Mouse (Mus musculus) heart, embryonic 15.5 days (tissue): ENCODE data around the gene Pih1d1. TPM values are rescaled to one million over a fixed set of nuclear protein-coding genes. Genes with fewer than 3 reads are reported as not detected.

Source experiments
- ATAC-seq: fragments of 200-750 bp; cut with Nextera tagmentation; replicated peaks from 2 replicates; pipeline ENCODE4 v1.8.0; 2017; ENCODE audit warnings: low read depth, moderate TSS enrichment; ENCODE audit not compliant: insufficient number of reproducible peaks, insufficient read depth, low FRiP score
- H3K27ac ChIP-seq: fragments of 300-500 bp; sonication (generic); 2 replicates; pipeline ENCODE4 v1.5.1; 2015; ENCODE audit warnings: mild to moderate bottlenecking, inconsistent platforms
- H3K27me3 ChIP-seq: fragments of 300-500 bp; sonication (generic); 2 replicates; pipeline ENCODE4 v1.6.1; 2015; ENCODE audit warnings: inconsistent platforms
- H3K36me3 ChIP-seq: fragments of 300-500 bp; sonication (generic); 2 replicates; pipeline ENCODE4 v1.6.1; 2015; ENCODE audit warnings: mild to moderate bottlenecking, inconsistent platforms
- H3K4me1 ChIP-seq: fragments of 300-500 bp; sonication (generic); replicated peaks from 2 replicates; pipeline ENCODE4 v1.6.1; 2015; ENCODE audit warnings: inconsistent platforms
- H3K4me2 ChIP-seq: fragments of 300-500 bp; sonication (generic); 2 replicates; pipeline ENCODE4 v1.6.1; 2015; ENCODE audit warnings: inconsistent platforms, mild to moderate bottlenecking, moderate library complexity
- H3K4me3 ChIP-seq: fragments of 300-500 bp; sonication (generic); 2 replicates; pipeline ENCODE4 v1.5.1; 2015; ENCODE audit warnings: mild to moderate bottlenecking, inconsistent platforms
- H3K9ac ChIP-seq: fragments of 300-500 bp; sonication (generic); 2 replicates; pipeline ENCODE4 v1.6.1; 2015; ENCODE audit warnings: mild to moderate bottlenecking, inconsistent platforms
- H3K9me3 ChIP-seq: fragments of 300-500 bp; sonication (generic); replicated peaks from 2 replicates; pipeline ENCODE4 v1.6.1; 2016; ENCODE audit warnings: inconsistent platforms
- WGBS: fragments of 180-500 bp; shearing (Covaris S2); methylation state at CpG from one replicate; pipeline ENCODE4 v1.1.7; 2015; ENCODE audit warnings: mixed read lengths; 5-methylcytosine and 5-hydroxymethylcytosine counted together
- polyA plus RNA-seq: library from polyadenylated mRNA; unstranded; fragments of >200 nt; fragmentation: Nextera tagmentation; extraction: Ambion mirVana; gene quantifications from 2 replicates; pipeline ENCODE4 v1.2.1, GENCODE M21; 2015

The Pih1d1 gene
- polyA plus RNA-seq, 1 experiment from 2014 or later: 76.5 TPM

DNA sequence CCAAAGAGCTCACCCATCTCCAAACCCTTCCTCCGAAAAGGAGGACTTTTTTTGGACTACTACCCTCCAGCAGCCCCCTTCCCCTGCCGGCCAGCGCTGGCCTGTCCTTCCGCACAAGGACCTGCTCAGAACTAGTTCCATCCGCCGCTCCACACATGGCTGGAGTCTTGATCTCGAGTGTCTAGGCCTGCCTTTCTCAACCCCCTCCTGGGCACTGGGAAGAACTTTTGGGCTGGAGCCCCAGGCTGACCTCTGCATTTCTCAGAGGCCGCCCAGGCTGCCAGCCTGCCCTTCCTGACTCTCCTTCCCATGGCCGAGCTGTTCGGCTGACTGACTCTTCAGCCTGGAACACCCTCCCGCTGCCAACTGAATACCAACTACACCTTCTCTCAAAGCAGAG lies 28.5 kb downstream of the Pih1d1 start:
- 17% methylated on average over 11 of the region's 11 CpGs for whole genome bisulfite sequencing
- Histone ChIP-seq H3K9ac (peak overlapping the region; percentile 43; the same call in 1 of the 2 replicates), H3K27ac (no peak overlapping the region), H3K4me3 (peak overlapping the region; percentile 40), H3K36me3 (no peaks in the 10 kb centered on the region), H3K4me1 (peaks cover 21% of the 10 kb centered on the region), H3K27me3 (peaks cover 98% of the 10 kb centered on the region), H3K9me3 (no peaks in the 10 kb centered on the region), H3K4me2 (peak overlapping the region; percentile 69)
- ATAC-seq: no peak

GRCm38 (mm10) chr7:45183672-45184071 lies 29.6 kb downstream of the Pih1d1 start:
- ATAC-seq: no peak
- Histone ChIP-seq H3K9me3 (no peaks in the 10 kb centered on the region), H3K27ac (no peak overlapping the region), H3K4me2 (no peak overlapping the region), H3K9ac (no peak overlapping the region), H3K4me3 (no peak overlapping the region), H3K36me3 (no peaks in the 10 kb centered on the region), H3K4me1 (peaks cover 21% of the 10 kb centered on the region), H3K27me3 (peaks cover 98% of the 10 kb centered on the region)
- 67% methylated on average over 7 of the region's 7 CpGs for WGBS

- no peak overlapping the region for H3K9ac ChIP-seq
These were observed 31.8 kb downstream of the Pih1d1 start for GRCm38 (mm10) chr7:45185921-45186320.

DNA sequence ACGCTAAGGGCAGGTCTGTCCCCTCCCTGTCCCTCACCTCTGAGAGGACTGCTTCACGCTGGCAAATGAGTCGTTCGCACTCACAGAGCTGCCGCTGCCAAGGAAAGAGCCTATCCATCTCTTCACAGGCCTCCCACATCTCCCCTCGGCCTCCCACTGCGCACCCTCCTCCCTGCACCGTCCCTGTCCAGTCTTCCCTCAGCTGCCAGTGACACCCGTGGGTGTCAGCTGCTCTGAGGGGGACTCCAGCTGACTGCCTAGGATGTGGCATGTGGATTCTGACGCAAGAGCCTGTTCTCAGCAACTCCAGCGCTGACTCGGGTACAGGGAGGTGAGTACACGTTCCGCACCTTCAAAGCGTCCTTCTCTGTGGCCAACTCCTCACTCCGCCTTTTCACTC lies 35.5 kb downstream of the Pih1d1 start:
- H3K4me3 ChIP-seq: no peak overlapping the region
- H3K4me1 ChIP-seq: peaks cover 9% of the 10 kb centered on the region
- 55% methylated on average over 16 of the region's 16 CpGs for WGBS
- no peak overlapping the region for H3K4me2 ChIP-seq
- no peaks in the 10 kb centered on the region for H3K36me3 ChIP-seq
- H3K27me3 ChIP-seq: peaks cover 83% of the 10 kb centered on the region
- ATAC-seq: no peak
- no peak overlapping the region for H3K27ac ChIP-seq
- no peaks in the 10 kb centered on the region for H3K9me3 ChIP-seq
- H3K9ac ChIP-seq: no peak overlapping the region

More at GRCm38 (mm10) chr7:45185921-45186320, 31.8 kb downstream of the Pih1d1 start:
- no peak overlapping the region for H3K27ac ChIP-seq
- H3K4me3 ChIP-seq: no peak overlapping the region
- 56% methylated on average over 7 of the region's 7 CpGs for WGBS
- no peaks in the 10 kb centered on the region for H3K36me3 ChIP-seq
- no peaks in the 10 kb centered on the region for H3K9me3 ChIP-seq
- H3K4me1 ChIP-seq: peaks cover 19% of the 10 kb centered on the region
- no peak overlapping the region for H3K4me2 ChIP-seq
- H3K27me3 ChIP-seq: peaks cover 97% of the 10 kb centered on the region
- ATAC-seq: no peak

DNA sequence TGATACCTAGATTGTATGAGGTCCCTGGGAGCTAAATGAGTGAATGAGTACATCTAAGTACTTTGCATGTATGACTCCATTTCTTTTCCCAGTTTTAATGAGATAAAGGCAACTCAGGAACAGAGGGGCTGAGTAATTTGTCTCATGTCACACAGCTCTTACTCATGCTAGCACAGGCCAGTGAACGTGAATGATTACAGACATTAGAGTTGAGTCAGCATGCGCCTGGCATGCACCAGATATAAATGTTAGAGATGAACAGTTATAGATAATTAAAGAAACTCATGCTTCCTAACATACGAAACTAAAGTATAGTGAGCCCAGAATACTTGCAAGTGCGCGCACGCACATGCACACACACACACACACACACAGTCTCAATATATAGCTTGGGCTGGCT lies 36.1 kb downstream of the Pih1d1 start:
- no peak overlapping the region for H3K27ac ChIP-seq
- H3K4me2 ChIP-seq: no peak overlapping the region
- no peaks in the 10 kb centered on the region for H3K9me3 ChIP-seq
- no peaks in the 10 kb centered on the region for H3K36me3 ChIP-seq
- H3K27me3 ChIP-seq: peaks cover 77% of the 10 kb centered on the region
- no peak overlapping the region for H3K4me3 ChIP-seq
- H3K9ac ChIP-seq: no peak overlapping the region
- 88% methylated on average over 6 of the region's 6 CpGs for WGBS
- H3K4me1 ChIP-seq: peaks cover 12% of the 10 kb centered on the region
- ATAC-seq: no peak

- peaks cover 72% of the 10 kb centered on the region for H3K27me3 ChIP-seq
These were observed 37.1 kb downstream of the Pih1d1 start for GRCm38 (mm10) chr7:45191161-45191560.

DNA sequence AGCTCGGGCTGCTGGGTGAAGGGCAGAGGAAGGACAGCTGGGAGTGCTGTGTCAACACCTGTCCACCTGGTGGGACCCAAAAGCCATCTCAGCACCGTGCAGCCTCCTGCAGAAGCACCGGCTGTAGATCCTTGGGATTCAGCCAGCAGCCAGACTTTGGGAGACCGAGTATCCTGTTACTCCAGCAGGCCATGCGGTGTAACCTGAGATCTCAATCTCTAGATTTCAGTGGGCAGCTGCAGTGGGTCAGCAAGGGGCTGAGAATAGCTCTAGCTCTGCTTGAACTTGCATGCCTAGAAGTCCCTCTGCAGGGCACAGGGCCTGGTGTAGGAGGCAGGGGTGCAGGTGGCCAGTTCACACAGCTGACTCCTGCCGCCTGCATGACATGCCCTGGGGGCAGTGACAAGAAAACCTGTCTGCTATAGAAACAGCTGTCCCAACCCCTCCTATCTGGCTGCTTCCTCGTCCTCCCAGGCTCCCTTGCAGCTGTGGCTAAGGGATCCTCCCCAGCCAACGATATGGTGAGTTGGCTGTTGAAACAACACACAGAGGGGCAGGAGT lies 37.8 kb downstream of the Pih1d1 start:
- Histone ChIP-seq H3K4me1 (peaks cover 18% of the 10 kb centered on the region), H3K27ac (no peak overlapping the region), H3K36me3 (no peaks in the 10 kb centered on the region), H3K9ac (no peak overlapping the region), H3K9me3 (no peaks in the 10 kb centered on the region), H3K4me2 (no peak overlapping the region), H3K27me3 (peaks cover 72% of the 10 kb centered on the region), H3K4me3 (no peak overlapping the region)
- 15% methylated on average over 8 of the region's 8 CpGs for WGBS
- no peak for ATAC-seq

More at GRCm38 (mm10) chr7:45191161-45191560, 37.1 kb downstream of the Pih1d1 start:
- no peak overlapping the region for H3K4me2 ChIP-seq
- no peak overlapping the region for H3K27ac ChIP-seq
- no peaks in the 10 kb centered on the region for H3K36me3 ChIP-seq
- no peak overlapping the region for H3K4me3 ChIP-seq
- ATAC-seq: no peak
- 50% methylated on average over 2 of the region's 2 CpGs for WGBS
- peaks cover 18% of the 10 kb centered on the region for H3K4me1 ChIP-seq
- H3K9ac ChIP-seq: no peak overlapping the region
- H3K9me3 ChIP-seq: no peaks in the 10 kb centered on the region

- no peak overlapping the region for H3K4me2 ChIP-seq
- H3K4me3 ChIP-seq: no peak overlapping the region
- no peak overlapping the region for H3K27ac ChIP-seq
- ATAC-seq: no peak
- H3K27me3 ChIP-seq: peaks cover 72% of the 10 kb centered on the region
- 84% methylated on average over 7 of the region's 7 CpGs for WGBS
- H3K9me3 ChIP-seq: no peaks in the 10 kb centered on the region
- no peaks in the 10 kb centered on the region for H3K36me3 ChIP-seq
- no peak overlapping the region for H3K9ac ChIP-seq
- H3K4me1 ChIP-seq: peaks cover 18% of the 10 kb centered on the region
These were observed 38.6 kb downstream of the Pih1d1 start for GRCm38 (mm10) chr7:45192585-45193310.

GRCm38 (mm10) chr7:45193406-45193805 lies 39.3 kb downstream of the Pih1d1 start:
- H3K4me2 ChIP-seq: no peak overlapping the region
- H3K27ac ChIP-seq: no peak overlapping the region
- no peak overlapping the region for H3K9ac ChIP-seq
- H3K9me3 ChIP-seq: no peaks in the 10 kb centered on the region
- H3K4me3 ChIP-seq: no peak overlapping the region
- peaks cover 20% of the 10 kb centered on the region for H3K4me1 ChIP-seq
- ATAC-seq: no peak
- H3K36me3 ChIP-seq: no peaks in the 10 kb centered on the region
- WGBS: 62% methylated on average over 5 of the region's 5 CpGs
- H3K27me3 ChIP-seq: peaks cover 66% of the 10 kb centered on the region

DNA sequence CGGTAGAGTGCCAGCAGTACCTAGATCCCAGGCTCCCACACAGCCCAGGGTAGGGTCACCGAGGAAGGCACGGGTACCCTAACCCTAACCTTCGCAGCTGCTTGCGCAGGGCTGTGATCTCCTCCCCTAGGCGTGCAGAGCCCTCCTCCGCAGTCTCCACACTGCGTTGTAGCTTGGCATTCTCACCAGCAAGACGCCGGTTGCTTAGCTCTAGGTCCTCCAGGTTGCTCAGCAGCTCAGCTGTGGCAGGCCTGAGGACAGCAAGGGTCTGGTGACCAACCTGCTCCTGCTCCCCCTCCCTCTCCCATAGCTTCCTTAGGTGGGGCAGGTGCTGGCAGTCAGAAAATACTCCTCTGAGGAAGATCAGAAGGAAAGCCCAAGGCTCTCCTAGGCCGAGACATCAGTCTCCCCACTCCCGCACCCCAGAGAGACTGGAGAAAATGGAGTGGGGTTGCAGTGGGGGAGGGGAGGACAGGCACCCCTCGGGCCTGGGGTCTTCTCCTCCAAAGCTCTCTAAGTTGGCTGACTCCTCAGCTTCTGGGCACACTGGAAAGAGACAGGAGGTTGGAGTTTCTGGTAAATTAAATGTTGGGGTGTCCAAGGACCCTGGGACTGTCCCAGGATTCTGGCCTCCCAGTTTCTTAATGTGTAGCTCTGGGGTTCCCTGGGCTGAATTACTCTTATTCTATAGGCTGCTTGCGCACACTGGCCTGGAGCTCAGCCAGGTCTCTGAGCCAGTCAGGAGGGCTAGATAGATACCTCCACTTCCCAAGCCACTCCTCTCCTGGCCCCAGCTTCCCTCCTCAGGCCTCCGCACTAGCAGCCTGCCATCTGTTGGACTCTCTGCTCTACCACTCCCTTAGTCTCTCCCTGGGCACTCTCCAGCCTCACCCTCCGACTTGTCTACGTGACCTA lies 40.0 kb downstream of the Pih1d1 start:
- ATAC-seq: no peak
- no peak overlapping the region for H3K9ac ChIP-seq
- H3K27me3 ChIP-seq: peaks cover 61% of the 10 kb centered on the region
- H3K27ac ChIP-seq: no peak overlapping the region
- H3K36me3 ChIP-seq: no peaks in the 10 kb centered on the region
- H3K4me1 ChIP-seq: peaks cover 20% of the 10 kb centered on the region
- no peak overlapping the region for H3K4me3 ChIP-seq
- no peaks in the 10 kb centered on the region for H3K9me3 ChIP-seq
- WGBS: 68% methylated on average over 17 of the region's 17 CpGs
- H3K4me2 ChIP-seq: no peak overlapping the region
